Mouse (Mus musculus): ENCODE results near the gene Amotl2. TPM values are rescaled to one million over a fixed set of nuclear protein-coding genes. Genes with fewer than 3 reads are reported as not detected.

The Amotl2 gene
- polyA plus RNA-seq, 1 experiment from 2014 or later: 72.4 TPM

- H3K27ac ChIP-seq (ENCODE audit: low read depth, low read length): no peak overlapping the region
These were observed 5.0 kb downstream of the Amotl2 start for GRCm38 (mm10) chr9:102721406-102721978.

GRCm38 (mm10) chr9:102722071-102722561 lies 5.6 kb downstream of the Amotl2 start:
- H3K4me1 ChIP-seq (replicated peaks; ENCODE audit: control insufficient read depth, insufficient read depth, low read length): peaks cover 67% of the 10 kb centered on the region
- peak overlapping the region; percentile 41 for H3K27ac ChIP-seq (ENCODE audit: low read depth, low read length)
- peak overlapping the region; percentile 43 for H3K9ac ChIP-seq (ENCODE audit: low read length)
- 45% methylated on average over 9 of the region's 9 CpGs for WGBS
- ATAC-seq (replicated peaks; ENCODE audit: low FRiP score) (no peak), DNase-seq (ENCODE audit: low spot score) (no peak)
- no peaks in the 10 kb centered on the region for H3K9me3 ChIP-seq (ENCODE audit: control insufficient read depth, low read length)
- H3K4me2 ChIP-seq (ENCODE audit: low read depth, low read length, severe bottlenecking): peak overlapping the region; percentile 89
- H3K4me3 ChIP-seq (ENCODE audit: low read depth, low read length): peak overlapping the region; percentile 80
- H3K27me3 ChIP-seq (ENCODE audit: control insufficient read depth, insufficient read depth, low read length): no peaks in the 10 kb centered on the region
- peaks cover 23% of the 10 kb centered on the region; the same call in 1 of the 2 replicates for H3K36me3 ChIP-seq (ENCODE audit: control insufficient read depth, insufficient read depth, low read length)

More at GRCm38 (mm10) chr9:102721406-102721978, 5.0 kb downstream of the Amotl2 start:
- peak overlapping the region; percentile 80 for H3K4me3 ChIP-seq (ENCODE audit: low read depth, low read length)
- WGBS: 50% methylated on average over 3 of the region's 3 CpGs
- ATAC-seq (replicated peaks; ENCODE audit: low FRiP score) (no peak), DNase-seq (ENCODE audit: low spot score) (no peak)
- peak overlapping the region; percentile 43 for H3K9ac ChIP-seq (ENCODE audit: low read length)
- H3K36me3 ChIP-seq (ENCODE audit: control insufficient read depth, insufficient read depth, low read length): peaks cover 18% of the 10 kb centered on the region; the same call in 1 of the 2 replicates
- H3K9me3 ChIP-seq (ENCODE audit: control insufficient read depth, low read length): no peaks in the 10 kb centered on the region
- peak overlapping the region; percentile 89 for H3K4me2 ChIP-seq (ENCODE audit: low read depth, low read length, severe bottlenecking)
- no peaks in the 10 kb centered on the region for H3K27me3 ChIP-seq (ENCODE audit: control insufficient read depth, insufficient read depth, low read length)
- H3K4me1 ChIP-seq (replicated peaks; ENCODE audit: control insufficient read depth, insufficient read depth, low read length): peaks cover 67% of the 10 kb centered on the region

- WGBS: 77% methylated on average over 4 of the region's 4 CpGs
- no peak overlapping the region for H3K27ac ChIP-seq (ENCODE audit: low read depth, low read length)
These were observed 6.3 kb downstream of the Amotl2 start for GRCm38 (mm10) chr9:102722750-102723149.

GRCm38 (mm10) chr9:102723241-102723709 lies 6.8 kb downstream of the Amotl2 start:
- no peak for DNase-seq (ENCODE audit: low spot score)
- Histone ChIP-seq H3K4me2 (ENCODE audit: low read depth, low read length, severe bottlenecking) (no peak overlapping the region), H3K4me3 (ENCODE audit: low read depth, low read length) (no peak overlapping the region), H3K27me3 (ENCODE audit: control insufficient read depth, insufficient read depth, low read length) (no peaks in the 10 kb centered on the region), H3K27ac (ENCODE audit: low read depth, low read length) (peak overlapping the region; percentile 58; the same call in 1 of the 2 replicates), H3K9ac (ENCODE audit: low read length) (peak overlapping the region; percentile 12; the same call in 1 of the 2 replicates), H3K36me3 (ENCODE audit: control insufficient read depth, insufficient read depth, low read length) (peaks cover 27% of the 10 kb centered on the region; the same call in 1 of the 2 replicates), H3K9me3 (ENCODE audit: control insufficient read depth, low read length) (no peaks in the 10 kb centered on the region), H3K4me1 (replicated peaks; ENCODE audit: control insufficient read depth, insufficient read depth, low read length) (peaks cover 67% of the 10 kb centered on the region)
- 77% methylated on average over 12 of the region's 12 CpGs for WGBS
- ATAC-seq (replicated peaks; ENCODE audit: low FRiP score): no peak

More at GRCm38 (mm10) chr9:102722750-102723149, 6.3 kb downstream of the Amotl2 start:
- DNase-seq (ENCODE audit: low spot score) (no peak), ATAC-seq (replicated peaks; ENCODE audit: low FRiP score) (no peak)
- H3K9me3 ChIP-seq (ENCODE audit: control insufficient read depth, low read length): no peaks in the 10 kb centered on the region
- no peaks in the 10 kb centered on the region for H3K27me3 ChIP-seq (ENCODE audit: control insufficient read depth, insufficient read depth, low read length)
- H3K4me2 ChIP-seq (ENCODE audit: low read depth, low read length, severe bottlenecking): peak overlapping the region; percentile 89; the same call in 1 of the 2 replicates
- H3K9ac ChIP-seq (ENCODE audit: low read length): peak overlapping the region; percentile 16; the same call in 1 of the 2 replicates
- peaks cover 26% of the 10 kb centered on the region; the same call in 1 of the 2 replicates for H3K36me3 ChIP-seq (ENCODE audit: control insufficient read depth, insufficient read depth, low read length)
- H3K4me1 ChIP-seq (replicated peaks; ENCODE audit: control insufficient read depth, insufficient read depth, low read length): peaks cover 67% of the 10 kb centered on the region
- H3K4me3 ChIP-seq (ENCODE audit: low read depth, low read length): no peak overlapping the region

- H3K9me3 ChIP-seq (ENCODE audit: control insufficient read depth, low read length): no peaks in the 10 kb centered on the region
- H3K36me3 ChIP-seq (ENCODE audit: control insufficient read depth, insufficient read depth, low read length): peaks cover 29% of the 10 kb centered on the region
- 8% methylated on average over 4 of the region's 4 CpGs for WGBS
- peak; percentile 70 for DNase-seq (ENCODE audit: low spot score)
- H3K27ac ChIP-seq (ENCODE audit: low read depth, low read length): peak overlapping the region; percentile 58; the same call in 1 of the 2 replicates
- peaks cover 67% of the 10 kb centered on the region for H3K4me1 ChIP-seq (replicated peaks; ENCODE audit: control insufficient read depth, insufficient read depth, low read length)
- ATAC-seq (replicated peaks; ENCODE audit: low FRiP score): peak; percentile 75
- H3K9ac ChIP-seq (ENCODE audit: low read length): no peak overlapping the region
- no peaks in the 10 kb centered on the region for H3K27me3 ChIP-seq (ENCODE audit: control insufficient read depth, insufficient read depth, low read length)
- H3K4me2 ChIP-seq (ENCODE audit: low read depth, low read length, severe bottlenecking): no peak overlapping the region
- no peak overlapping the region for H3K4me3 ChIP-seq (ENCODE audit: low read depth, low read length)
These were observed 7.6 kb downstream of the Amotl2 start for GRCm38 (mm10) chr9:102723990-102724461.

GRCm38 (mm10) chr9:102724942-102725341 lies 8.5 kb downstream of the Amotl2 start:
- Histone ChIP-seq H3K9ac (ENCODE audit: low read length) (no peak overlapping the region), H3K36me3 (ENCODE audit: control insufficient read depth, insufficient read depth, low read length) (peaks cover 39% of the 10 kb centered on the region), H3K27me3 (ENCODE audit: control insufficient read depth, insufficient read depth, low read length) (no peaks in the 10 kb centered on the region), H3K4me2 (ENCODE audit: low read depth, low read length, severe bottlenecking) (no peak overlapping the region), H3K4me1 (replicated peaks; ENCODE audit: control insufficient read depth, insufficient read depth, low read length) (peaks cover 62% of the 10 kb centered on the region), H3K9me3 (ENCODE audit: control insufficient read depth, low read length) (no peaks in the 10 kb centered on the region), H3K4me3 (ENCODE audit: low read depth, low read length) (no peak overlapping the region), H3K27ac (ENCODE audit: low read depth, low read length) (peak overlapping the region; percentile 50; the same call in 1 of the 2 replicates)
- ATAC-seq (replicated peaks; ENCODE audit: low FRiP score): no peak
- DNase-seq (ENCODE audit: low spot score): no peak
- WGBS: 79% methylated on average over 7 of the region's 7 CpGs

- Histone ChIP-seq H3K27me3 (ENCODE audit: control insufficient read depth, insufficient read depth, low read length) (no peaks in the 10 kb centered on the region), H3K4me2 (ENCODE audit: low read depth, low read length, severe bottlenecking) (peak overlapping the region; percentile 31; the same call in 1 of the 2 replicates), H3K9ac (ENCODE audit: low read length) (peak overlapping the region; percentile 33), H3K36me3 (ENCODE audit: control insufficient read depth, insufficient read depth, low read length) (peaks cover 39% of the 10 kb centered on the region), H3K4me3 (ENCODE audit: low read depth, low read length) (peak overlapping the region; percentile 3; the same call in 1 of the 2 replicates), H3K4me1 (replicated peaks; ENCODE audit: control insufficient read depth, insufficient read depth, low read length) (peaks cover 51% of the 10 kb centered on the region), H3K9me3 (ENCODE audit: control insufficient read depth, low read length) (no peaks in the 10 kb centered on the region), H3K27ac (ENCODE audit: low read depth, low read length) (peak overlapping the region; percentile 41)
- WGBS: 1% methylated on average over 22 of the region's 22 CpGs
- ATAC-seq (replicated peaks; ENCODE audit: low FRiP score) (peak; percentile 37), DNase-seq (ENCODE audit: low spot score) (peak; percentile 87)
These were observed 9.6 kb downstream of the Amotl2 start for GRCm38 (mm10) chr9:102725958-102726654.

GRCm38 (mm10) chr9:102726811-102727210 lies 10.3 kb downstream of the Amotl2 start:
- no peak for ATAC-seq (replicated peaks; ENCODE audit: low FRiP score)
- H3K27ac ChIP-seq (ENCODE audit: low read depth, low read length): no peak overlapping the region
- H3K4me3 ChIP-seq (ENCODE audit: low read depth, low read length): no peak overlapping the region
- WGBS: 56% methylated on average over 3 of the region's 3 CpGs
- peaks cover 45% of the 10 kb centered on the region for H3K36me3 ChIP-seq (ENCODE audit: control insufficient read depth, insufficient read depth, low read length)
- H3K4me2 ChIP-seq (ENCODE audit: low read depth, low read length, severe bottlenecking): no peak overlapping the region
- no peaks in the 10 kb centered on the region for H3K27me3 ChIP-seq (ENCODE audit: control insufficient read depth, insufficient read depth, low read length)
- no peaks in the 10 kb centered on the region for H3K9me3 ChIP-seq (ENCODE audit: control insufficient read depth, low read length)
- peaks cover 45% of the 10 kb centered on the region for H3K4me1 ChIP-seq (replicated peaks; ENCODE audit: control insufficient read depth, insufficient read depth, low read length)
- no peak overlapping the region for H3K9ac ChIP-seq (ENCODE audit: low read length)
- no peak for DNase-seq (ENCODE audit: low spot score)

Measured in forebrain, embryonic 11.5 days (tissue).